Mouse (Mus musculus): ENCODE measurements around the gene Ptbp3. TPM values are rescaled to one million over a fixed set of nuclear protein-coding genes. Genes with fewer than 3 reads are reported as not detected.

Ptbp3 gene
- polyA plus RNA-seq, 1 experiment from 2014 or later, result 46.4 TPM

GRCm38 (mm10) chr4:59429128-59429527 is 120.0 kb downstream of the Ptbp3 start:
- peaks cover 9% of the 10 kb centered on the region; the same call in 1 of the 2 replicates for H3K4me1 ChIP-seq (replicated peaks)
- no peaks in the 10 kb centered on the region for H3K27me3 ChIP-seq (replicated peaks)
- 79% methylated on average over 6 of the region's 6 CpGs for WGBS
- H3K36me3 ChIP-seq, result 0 out of 2 replicates have a peak, but pooled peaks cover 6% of the 10 kb centered on the region
- no peak overlapping the region for H3K4me2 ChIP-seq
- no peak overlapping the region for H3K27ac ChIP-seq (ENCODE audit: poor library complexity, severe bottlenecking)
- no peak overlapping the region for H3K9ac ChIP-seq
- H3K9me3 ChIP-seq (replicated peaks), result no peaks in the 10 kb centered on the region
- no peak overlapping the region for H3K4me3 ChIP-seq
- no peak for ATAC-seq (ENCODE audit: insufficient number of reproducible peaks, low FRiP score)

DNA sequence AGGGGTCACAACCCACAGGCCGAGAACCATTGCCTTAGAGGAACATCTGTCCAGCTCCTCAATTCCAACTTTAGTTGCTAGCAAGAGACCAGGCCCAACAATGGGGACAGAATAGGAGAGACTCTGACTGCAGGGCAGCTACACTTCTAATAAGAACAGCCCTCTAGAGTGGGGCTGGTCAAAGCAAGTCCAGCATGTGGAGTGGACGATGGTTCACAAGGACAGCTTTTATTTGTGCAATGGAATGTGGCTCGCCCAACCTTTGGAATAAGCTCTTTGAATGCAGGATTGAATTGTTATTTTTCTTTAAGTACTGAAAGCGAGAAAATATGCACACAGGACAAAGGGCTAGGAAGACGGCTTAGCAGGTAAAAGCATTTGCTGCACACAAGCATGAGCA is 122.7 kb downstream of the Ptbp3 start:
- H3K36me3 ChIP-seq, result 0 out of 2 replicates have a peak, but pooled peaks cover 6% of the 10 kb centered on the region
- H3K27ac ChIP-seq (ENCODE audit: poor library complexity, severe bottlenecking), result no peak overlapping the region
- H3K4me3 ChIP-seq, result no peak overlapping the region
- no peaks in the 10 kb centered on the region for H3K9me3 ChIP-seq (replicated peaks)
- peaks cover 10% of the 10 kb centered on the region for H3K4me1 ChIP-seq (replicated peaks)
- 89% methylated on average over 5 of the region's 5 CpGs for WGBS
- H3K4me2 ChIP-seq, result no peak overlapping the region
- ATAC-seq (ENCODE audit: insufficient number of reproducible peaks, low FRiP score), result no peak
- no peak overlapping the region for H3K9ac ChIP-seq
- no peaks in the 10 kb centered on the region for H3K27me3 ChIP-seq (replicated peaks)

- Histone ChIP-seq H3K36me3 (0 out of 2 replicates have a peak, but pooled peaks cover 6% of the 10 kb centered on the region), H3K4me1 (replicated peaks) (peaks cover 9% of the 10 kb centered on the region), H3K27me3 (replicated peaks) (no peaks in the 10 kb centered on the region), H3K9ac (no peak overlapping the region), H3K4me2 (no peak overlapping the region), H3K4me3 (no peak overlapping the region), H3K27ac (ENCODE audit: poor library complexity, severe bottlenecking) (no peak overlapping the region), H3K9me3 (replicated peaks) (no peaks in the 10 kb centered on the region)
- ATAC-seq (ENCODE audit: insufficient number of reproducible peaks, low FRiP score), result no peak
Observed at GRCm38 (mm10) chr4:59422808-59423207, 126.4 kb downstream of the Ptbp3 start.

- no peak for ATAC-seq (ENCODE audit: insufficient number of reproducible peaks, low FRiP score)
- H3K27ac ChIP-seq (ENCODE audit: poor library complexity, severe bottlenecking), result no peak overlapping the region
Observed at GRCm38 (mm10) chr4:59422025-59422783, 127.0 kb downstream of the Ptbp3 start.

More at GRCm38 (mm10) chr4:59422025-59422783, 127.0 kb downstream of the Ptbp3 start:
- 70% methylated on average over 5 of the region's 5 CpGs for WGBS
- no peaks in the 10 kb centered on the region for H3K9me3 ChIP-seq (replicated peaks)
- H3K4me1 ChIP-seq (replicated peaks), result peaks cover 9% of the 10 kb centered on the region
- no peak overlapping the region for H3K9ac ChIP-seq
- no peaks in the 10 kb centered on the region for H3K27me3 ChIP-seq (replicated peaks)
- no peak overlapping the region for H3K4me2 ChIP-seq
- H3K36me3 ChIP-seq, result 0 out of 2 replicates have a peak, but pooled peaks cover 6% of the 10 kb centered on the region
- H3K4me3 ChIP-seq, result no peak overlapping the region

Other genes with a start within 250 kb of the Ptbp3 start
- gene Susd1, start 110.7 kb downstream of the Ptbp3 start, polyA plus RNA-seq (2016; fragmentation: Nextera tagmentation; extraction: Ambion mirVana), result 9.0 and 10.0 TPM in 2 replicates
- gene Hsdl2, start 32.2 kb upstream of the Ptbp3 start, polyA plus RNA-seq (2016; fragmentation: Nextera tagmentation; extraction: Ambion mirVana), result 37.7 and 40.1 TPM in 2 replicates
- gene E130308A19Rik, start 76.8 kb upstream of the Ptbp3 start, polyA plus RNA-seq (2016; fragmentation: Nextera tagmentation; extraction: Ambion mirVana), result 30.1 and 30.2 TPM in 2 replicates

All from heart, embryonic 12.5 days (tissue).